Mouse (Mus musculus) ZHBTc4 (cell line): Measurements from ENCODE around the gene Slc16a9.
"Not testable (repeated sequence)": the region's sequence is repeated elsewhere in the genome, so short reads cannot be mapped to it uniquely, and the experiment has no call there.

Experiments used
- DNase-seq: peaks from one replicate; pipeline ENCODE4 v3.0.0-alpha.2; 2011; ENCODE audit warnings: low read depth, low spot score

The Slc16a9 gene

DNA sequence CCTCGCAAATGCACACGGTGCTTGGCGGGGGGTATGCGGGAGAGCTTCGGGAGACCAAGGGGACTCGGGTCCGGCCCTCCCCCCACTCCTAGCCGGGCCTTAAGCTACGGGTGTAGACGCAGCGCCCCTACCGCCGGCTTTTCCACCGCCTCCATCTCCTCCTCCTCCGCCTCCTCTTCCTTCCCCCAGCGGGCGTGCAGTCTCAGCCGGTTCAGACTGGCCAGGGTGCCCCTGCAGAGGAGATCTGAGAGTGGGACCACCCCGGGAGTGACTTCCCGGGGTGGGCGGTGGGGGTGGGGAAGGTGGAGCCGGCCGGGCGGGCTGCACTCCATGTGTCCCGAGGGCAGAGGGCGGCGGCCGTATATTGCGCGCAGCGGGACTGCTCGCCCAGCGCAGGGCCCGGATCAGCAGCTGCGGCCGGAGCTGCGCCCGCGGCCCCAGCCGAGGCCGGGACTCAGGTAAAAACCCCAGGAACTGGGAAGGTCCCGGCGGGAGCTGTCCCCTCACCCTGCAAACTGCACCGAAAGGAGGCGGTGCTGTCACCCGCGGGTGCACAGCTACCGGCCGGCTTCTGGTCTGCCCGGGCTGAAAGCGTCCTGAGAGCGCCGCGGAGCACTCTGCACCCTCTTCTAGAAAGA is at the start of gene Slc16a9:
TSS of gene Slc16a9 (plus strand) at position 180 of the 638 bp plus-strand sequence.
- DNase-seq, result peak; percentile 96

DNA sequence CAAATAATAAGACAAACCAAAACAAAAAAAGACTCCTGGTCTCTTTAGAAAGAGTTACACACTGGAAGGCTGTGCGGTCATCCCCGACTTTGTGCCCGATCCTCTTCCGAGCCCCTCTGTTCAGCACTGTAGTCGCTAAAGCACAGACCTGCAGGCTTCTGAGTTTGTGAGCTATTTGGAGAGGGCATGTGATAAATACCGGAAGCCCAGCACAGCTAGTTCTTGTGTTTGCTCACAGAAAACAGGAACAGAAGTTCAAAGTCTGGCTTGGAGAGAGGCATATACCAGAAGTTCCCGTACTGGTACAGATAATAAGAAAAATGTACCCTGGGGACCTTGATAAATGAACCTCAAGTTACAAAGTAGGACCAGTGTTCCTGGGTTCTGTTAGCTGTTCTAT is 49.6 kb upstream of the Slc16a9 start:
- no peak for DNase-seq

DNA sequence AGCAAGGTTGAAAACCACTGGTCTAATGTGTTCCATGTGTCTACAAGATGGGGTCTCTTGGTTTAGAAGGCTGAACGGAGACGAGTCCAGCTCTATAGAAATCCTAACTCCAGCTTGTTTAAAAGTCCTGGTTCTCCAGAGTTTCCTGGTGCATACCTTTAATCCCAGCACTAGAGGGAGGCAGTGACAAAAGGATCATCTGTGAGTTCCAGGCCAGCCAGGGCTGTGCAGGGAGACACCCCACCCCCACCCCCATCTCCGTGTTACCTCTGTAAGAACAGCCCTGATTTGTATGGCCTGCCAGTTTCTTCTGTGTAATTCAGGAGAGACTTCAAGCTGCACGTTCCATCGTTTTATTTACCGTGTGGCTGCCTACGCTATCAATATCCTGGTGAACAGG is 49.1 kb upstream of the Slc16a9 start:
- DNase-seq, result peak; percentile 87

DNA sequence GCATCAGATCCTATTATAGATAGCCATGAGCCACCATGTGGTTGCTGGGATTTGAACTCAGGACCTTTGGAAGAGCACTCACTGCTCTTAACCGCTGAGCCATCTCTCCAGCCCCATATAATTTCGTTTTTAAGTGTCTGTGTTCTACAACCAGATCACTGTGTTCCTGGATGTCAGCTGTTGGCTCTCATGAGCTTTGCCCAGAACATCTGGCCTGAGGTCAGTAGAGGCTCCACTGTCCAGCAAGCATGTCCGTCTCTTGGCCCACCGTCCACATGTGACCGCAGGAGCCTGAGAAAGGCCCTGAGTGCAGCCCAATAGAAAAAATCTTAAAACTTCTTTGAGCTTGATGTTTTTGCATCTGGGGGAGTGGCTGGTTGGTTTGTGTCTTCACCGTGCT is 48.2 kb upstream of the Slc16a9 start:
- no peak for DNase-seq

DNA sequence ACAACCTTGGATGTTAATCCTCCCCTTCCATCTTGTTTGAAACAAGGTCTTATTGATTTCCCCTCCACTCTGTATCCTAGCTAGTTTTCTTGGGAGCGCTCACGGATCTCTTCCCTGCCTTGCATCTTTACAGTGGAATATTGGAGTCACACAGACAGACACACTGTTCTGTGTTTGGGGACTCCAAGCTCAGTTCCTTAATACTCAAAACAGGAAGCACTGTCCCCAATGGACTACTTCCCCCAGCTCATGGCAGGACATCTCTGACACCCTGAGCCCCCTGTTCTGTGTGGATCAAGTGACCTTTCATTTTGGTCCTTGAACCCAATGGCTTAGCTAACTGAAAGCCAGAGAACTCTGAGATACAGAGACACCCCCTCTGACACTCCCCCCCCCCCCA is 47.3 kb upstream of the Slc16a9 start:
- DNase-seq, result no peak

DNA sequence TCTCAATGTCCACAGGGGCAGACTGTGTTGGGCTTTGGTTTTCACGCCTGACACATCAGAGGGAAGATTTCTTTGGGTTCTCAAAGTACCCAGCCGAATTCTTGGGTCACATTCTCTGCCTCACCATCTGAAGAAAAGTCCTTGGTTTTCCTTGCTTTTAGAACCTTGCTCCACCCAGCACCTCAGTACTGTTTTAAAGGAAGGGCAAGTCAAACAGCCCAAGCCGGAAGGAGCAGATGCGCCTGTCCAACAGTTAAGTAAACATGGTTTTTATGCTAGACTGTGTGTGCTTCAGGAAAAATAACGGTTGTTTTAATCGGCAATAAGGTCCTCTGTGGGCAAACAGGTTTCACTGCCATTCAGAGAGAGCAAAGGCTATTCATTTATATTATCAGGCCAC is 46.9 kb upstream of the Slc16a9 start:
- no peak for DNase-seq

DNA sequence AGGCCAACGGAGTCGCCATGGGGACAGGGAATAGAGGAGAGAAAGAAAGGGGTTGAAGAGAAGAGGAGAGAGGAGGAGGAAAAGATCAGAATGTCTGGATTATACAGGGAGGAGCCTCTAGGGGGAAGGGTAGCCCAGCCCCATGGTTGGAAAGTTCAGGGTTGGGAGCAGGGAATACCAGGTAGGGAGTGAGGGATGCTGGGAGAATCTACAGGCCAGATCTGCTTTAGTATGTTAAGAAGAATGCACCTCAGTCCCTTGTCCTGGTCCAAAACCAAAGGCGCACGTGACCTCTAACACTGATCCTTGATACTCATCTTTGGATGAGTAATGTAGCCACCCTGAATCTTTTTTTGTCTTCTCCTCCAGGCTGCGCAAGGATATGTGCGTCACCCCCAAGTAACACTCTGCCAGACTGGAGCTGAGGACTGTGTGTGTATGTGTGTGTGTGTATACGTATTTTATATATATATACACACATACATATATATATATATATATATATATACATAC is 45.9 kb upstream of the Slc16a9 start:
- no peak for DNase-seq

GRCm38 (mm10) chr10:70199466-70200210 is 45.3 kb upstream of the Slc16a9 start:
- no peak for DNase-seq

DNA sequence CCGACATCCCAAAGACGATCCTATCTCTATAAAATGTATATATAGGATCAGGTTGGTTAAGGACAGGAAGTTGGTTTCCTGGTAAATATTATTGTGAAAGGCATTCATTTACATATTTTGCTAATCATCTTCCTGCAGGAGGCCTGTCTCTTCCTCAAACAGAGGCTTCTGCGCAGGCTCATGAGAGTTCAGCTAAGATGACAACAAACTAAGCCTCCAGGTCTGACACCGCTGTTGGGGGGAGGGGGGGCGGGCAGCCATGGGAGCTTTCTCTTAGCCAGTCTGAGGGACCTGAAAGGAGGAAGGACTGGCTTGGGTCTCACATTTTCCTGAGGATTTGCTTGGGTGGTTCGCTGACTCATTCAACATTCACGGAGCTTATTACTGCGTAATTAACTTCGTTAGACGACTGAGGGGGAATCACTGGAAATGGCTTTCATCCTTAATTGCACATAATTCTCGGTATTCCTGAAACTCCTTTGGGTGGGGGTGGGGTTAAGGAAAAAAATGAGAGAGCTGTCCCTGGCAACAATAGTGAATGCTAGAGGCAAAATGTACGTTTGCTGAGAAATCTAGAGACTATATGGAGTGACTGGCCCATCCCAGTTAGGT is 43.9 kb upstream of the Slc16a9 start:
- no peak for DNase-seq

DNA sequence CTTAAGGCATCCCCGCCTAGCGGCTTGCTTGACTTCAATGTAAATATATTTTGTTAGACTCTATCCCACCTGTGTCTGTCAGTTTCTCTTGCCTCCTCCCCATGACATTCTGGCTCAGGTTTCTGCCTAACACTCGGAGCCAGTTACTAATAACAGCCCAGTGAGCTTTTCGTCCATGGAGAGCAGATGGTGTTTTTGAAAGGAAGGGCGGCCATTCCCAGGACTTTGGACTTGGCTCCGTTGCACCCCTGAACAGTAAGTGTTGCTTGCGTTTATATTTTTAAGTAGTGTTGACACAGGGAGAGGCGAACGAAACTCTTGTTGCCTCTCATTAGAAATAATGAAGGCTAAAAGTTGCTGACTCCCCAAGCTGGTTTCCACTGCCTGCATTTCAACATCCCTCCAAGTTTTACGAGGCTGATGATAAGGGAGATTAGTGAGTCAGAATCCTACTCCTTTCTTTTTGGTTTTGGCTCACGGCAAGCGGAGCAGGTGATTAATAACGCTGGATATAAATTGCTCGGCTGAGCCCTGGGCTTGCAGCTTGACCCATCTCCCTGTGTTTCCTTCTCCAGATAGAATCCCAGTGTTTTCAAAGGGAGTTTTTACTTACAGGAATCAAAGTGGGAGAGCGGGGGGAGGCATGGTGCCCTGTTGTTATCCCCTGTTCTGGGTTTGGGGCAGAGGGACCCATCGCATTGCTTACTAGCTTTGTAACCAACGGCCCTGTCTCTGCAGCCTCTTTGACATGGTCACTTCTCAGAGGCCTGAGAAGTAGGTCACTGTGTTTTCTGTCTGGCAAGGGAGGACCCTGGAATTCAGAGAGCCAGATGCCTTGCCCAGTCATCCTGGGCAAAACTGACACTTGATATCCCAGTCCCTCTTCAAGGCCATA is 40.1 kb upstream of the Slc16a9 start, which contains the start of gene Mrln:
TSS of gene Mrln (plus strand) at position 160 of the 895 bp plus-strand sequence.
- DNase-seq, result no peak

DNA sequence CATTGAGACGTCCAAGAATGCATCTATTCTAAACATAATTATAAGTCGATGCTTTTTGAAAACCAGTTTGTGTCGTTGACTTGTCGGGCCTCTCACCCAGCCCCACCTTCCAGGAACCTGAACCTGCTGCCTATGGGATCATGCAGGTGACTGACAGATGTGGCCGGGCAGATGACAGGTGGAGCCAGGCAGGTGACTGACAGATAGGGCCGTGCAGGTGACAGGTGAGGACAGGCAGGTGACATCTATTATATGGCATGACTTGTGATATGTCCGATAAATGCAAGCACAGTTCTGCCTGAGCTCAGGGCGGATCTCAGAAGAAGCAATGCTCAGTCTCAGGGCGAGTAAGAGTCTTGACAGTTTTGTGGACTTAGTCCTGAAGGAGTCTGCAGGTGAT is 33.6 kb upstream of the Slc16a9 start:
- DNase-seq, result no peak

DNA sequence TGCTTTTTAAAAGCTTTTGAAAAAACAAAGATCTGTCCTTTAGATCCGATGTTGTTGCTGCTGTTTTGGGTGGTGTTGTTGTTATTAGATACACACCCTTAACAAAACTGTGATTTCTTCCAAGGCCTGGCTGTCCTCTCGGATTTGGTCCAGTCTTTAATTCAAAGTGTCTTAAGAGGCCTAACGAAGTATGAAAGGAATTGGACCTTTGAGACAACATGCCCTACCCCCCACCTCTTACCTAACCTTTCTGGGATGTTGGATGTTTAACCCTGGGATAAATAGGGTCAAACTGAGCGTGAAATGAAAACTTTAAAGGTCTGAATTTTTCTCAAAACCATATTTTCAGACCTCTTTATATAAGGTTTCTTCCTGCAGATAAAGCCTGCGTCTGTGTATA is 23.9 kb upstream of the Slc16a9 start:
- DNase-seq, result no peak

DNA sequence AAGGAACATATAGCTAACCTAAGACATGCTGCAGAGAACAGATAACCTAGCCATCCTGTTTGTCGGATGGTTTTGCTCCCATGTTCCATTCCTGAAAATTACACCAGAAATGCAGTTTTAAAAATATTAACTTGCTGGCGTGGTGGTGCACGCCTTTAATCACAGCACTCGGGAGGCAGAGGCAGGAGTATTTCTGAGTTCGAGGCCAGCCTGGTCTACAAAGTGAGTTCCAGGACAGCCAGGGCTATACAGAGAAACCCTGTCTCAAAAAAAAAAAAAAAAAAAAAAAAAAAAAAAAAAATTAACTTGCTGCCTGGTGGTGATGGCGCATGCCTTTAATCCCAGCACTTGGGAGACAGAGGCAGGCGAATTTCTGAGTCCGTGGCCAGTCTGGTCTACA is 22.7 kb upstream of the Slc16a9 start:
- not testable (repeated sequence) for DNase-seq

DNA sequence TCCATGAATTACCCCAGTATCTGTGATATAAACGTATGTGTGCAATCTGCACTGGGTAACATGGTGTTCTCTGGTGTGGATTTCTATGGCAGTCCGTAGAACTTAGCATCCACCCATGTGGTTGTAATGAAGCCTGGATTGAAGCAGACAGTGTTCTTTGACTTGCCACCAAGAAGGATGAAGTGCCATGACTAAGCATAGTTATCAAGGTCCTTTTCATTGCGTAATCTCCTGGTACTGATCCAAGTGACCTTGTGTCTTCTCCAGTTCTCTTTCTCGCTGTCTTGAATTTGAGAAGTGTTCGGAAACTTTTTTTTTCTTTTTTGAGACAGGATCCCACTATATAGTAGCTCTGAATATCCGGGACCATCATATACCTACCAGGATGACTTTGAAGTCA is 20.3 kb upstream of the Slc16a9 start:
- DNase-seq, result no peak

GRCm38 (mm10) chr10:70225760-70226159 is 19.1 kb upstream of the Slc16a9 start:
- no peak for DNase-seq

- DNase-seq, result no peak
Measured at GRCm38 (mm10) chr10:70226608-70227007, 18.3 kb upstream of the Slc16a9 start.

GRCm38 (mm10) chr10:70230352-70230751 is 14.5 kb upstream of the Slc16a9 start:
- DNase-seq, result no peak

DNA sequence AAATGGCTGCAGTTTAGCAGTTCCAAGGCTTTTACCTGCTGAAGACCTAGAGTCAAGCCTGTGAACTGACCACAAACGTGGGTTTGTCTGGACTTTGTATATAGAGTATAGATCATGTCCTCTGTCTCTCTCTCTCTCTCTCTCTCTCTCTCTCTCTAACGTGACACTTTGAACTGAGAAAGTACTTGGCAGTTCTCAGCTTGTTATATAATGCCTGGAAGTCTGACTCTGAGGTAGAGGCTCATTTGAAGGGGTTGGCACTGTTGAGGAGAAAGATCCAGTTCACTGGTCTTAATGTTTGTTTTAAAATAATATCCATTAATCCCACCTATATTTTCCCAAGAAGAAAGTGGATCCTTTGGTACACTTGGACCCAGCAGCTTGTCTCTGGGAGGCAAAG is 7.0 kb upstream of the Slc16a9 start:
- no peak for DNase-seq

DNA sequence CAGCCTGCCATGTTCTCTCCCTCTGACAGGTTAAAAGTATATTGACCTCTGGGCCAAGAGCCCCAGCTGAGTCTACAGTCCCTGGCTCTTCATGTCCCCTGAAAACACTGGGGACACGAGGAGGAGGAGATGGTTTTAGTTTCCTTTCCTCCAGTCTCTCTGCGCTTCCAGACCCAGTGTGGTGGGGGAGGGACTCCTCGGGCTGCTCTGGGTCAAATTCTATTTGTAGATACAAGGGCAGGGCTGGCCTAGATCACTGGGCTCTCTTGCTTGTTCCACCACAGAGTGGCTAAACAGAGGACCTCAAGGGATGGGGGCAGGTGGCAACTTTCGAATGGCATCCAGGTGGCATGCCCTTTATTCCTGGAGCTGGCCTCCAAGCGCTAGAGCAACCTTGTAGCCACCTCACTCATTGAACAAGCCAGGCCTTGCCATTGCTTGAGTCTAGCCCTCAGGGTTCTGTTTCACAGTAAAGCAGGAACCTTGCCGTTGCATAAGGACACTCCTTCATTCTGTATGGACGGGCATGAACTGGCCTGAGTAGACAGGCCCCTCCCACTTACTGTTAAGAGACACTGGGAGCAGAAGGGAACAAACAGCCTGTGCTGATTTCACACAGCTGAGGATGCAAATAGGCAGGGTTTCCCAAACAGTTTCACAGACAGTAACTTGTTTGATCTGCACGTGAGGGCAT is 2.0 kb upstream of the Slc16a9 start:
- DNase-seq, result peak; percentile 92

DNA sequence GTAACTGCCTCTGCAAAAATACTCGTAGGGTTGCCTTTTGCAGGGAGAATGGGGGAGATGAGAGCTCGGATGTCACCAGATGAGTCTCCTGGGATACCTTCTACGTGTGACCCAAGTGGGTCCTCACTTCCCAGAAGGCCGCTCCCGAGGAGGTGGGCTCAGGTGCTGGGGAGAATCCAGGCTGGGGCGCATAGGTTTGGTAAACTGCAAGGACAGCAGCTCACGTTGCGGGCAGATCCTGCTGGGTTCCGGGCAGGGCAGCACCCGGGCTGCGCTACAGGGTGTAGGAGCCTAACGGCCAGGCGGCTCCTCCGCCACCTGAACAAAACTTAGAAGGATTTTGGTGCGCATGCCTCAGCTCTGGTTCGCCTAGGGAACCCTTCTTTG is 652 bp downstream of the Slc16a9 start:
- peak; percentile 67 for DNase-seq

GRCm38 (mm10) chr10:70246076-70246475 is 1.2 kb downstream of the Slc16a9 start:
- DNase-seq, result no peak
